Mouse (Mus musculus): ENCODE measurements around the gene Mtx3. TPM values are rescaled to one million over a fixed set of nuclear protein-coding genes. Genes with fewer than 3 reads are reported as not detected.

Mtx3 gene
- 1 to 10 TPM; 2.7 to 3.7 TPM for total RNA-seq (2023)

DNA sequence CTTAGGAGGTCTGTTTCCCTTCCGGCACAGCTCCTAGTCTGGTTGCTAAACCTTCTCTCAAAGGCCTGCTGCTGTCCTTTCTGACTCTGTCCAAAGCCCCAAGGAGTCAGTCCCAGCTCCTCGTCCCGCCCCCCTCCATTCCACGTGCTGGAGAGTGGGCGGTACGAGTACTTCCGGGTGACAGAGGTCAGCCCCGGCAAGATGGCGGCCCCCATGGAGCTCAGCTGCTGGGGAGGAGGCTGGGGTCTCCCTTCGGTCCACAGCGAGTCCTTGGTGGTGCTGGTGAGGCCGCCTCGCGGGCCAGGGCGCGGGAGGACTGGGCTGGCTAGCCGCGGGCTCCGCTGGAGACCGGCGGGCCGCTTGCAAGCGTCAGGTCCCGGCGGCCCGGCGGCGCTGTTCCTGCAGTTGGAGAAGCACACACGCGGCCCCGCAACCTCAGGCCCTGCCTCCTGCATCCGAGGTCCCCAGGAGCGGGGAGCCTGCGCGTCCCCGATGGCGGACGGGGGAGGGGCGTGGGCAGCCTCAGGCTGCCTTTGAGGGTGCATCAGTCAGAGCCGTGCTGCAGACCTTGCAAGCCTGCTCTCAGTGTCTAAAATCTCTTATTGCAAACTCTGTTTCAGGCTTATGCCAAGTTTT lies at the start of gene Mtx3:
Mtx3 (plus strand) TSS at position 175 of the 636 bp plus-strand sequence.

Other genes starting within 250 kb of the Mtx3 start
- gene Serinc5, start 233.7 kb upstream of the Mtx3 start, total RNA-seq (2023): 10 to 100 TPM; 24.4 to 28.3 TPM
- gene Thbs4, start 49.9 kb upstream of the Mtx3 start, total RNA-seq (2023): under 1 TPM; 0.13 to 0.20 TPM

Measured in neutrophil, adult 59 days (primary cell).